Mouse (Mus musculus) neural tube, embryonic 11.5 days (tissue): Measurements from ENCODE around the gene Fam216b. TPM values are rescaled to one million over a fixed set of nuclear protein-coding genes. Genes with fewer than 3 reads are reported as not detected.

Source experiments
- ATAC-seq: fragments of 200-750 bp; cut with Nextera tagmentation; 2 replicates; pipeline ENCODE4 v1.8.0; 2017; ENCODE audit warnings: moderate number of reproducible peaks, mild to moderate bottlenecking, moderate TSS enrichment, moderate library complexity; ENCODE audit not compliant: insufficient read depth, low FRiP score, low TSS enrichment
- DNase-seq: peaks from one replicate; pipeline ENCODE4 v3.0.0-alpha.2; 2015; ENCODE audit warnings: low spot score
- H3K27ac ChIP-seq: fragments of 300-500 bp; sonication (generic); 2 replicates; pipeline ENCODE4 v1.5.1; 2014; ENCODE audit warnings: low read depth, mild to moderate bottlenecking, low read length
- H3K27me3 ChIP-seq: fragments of 300-500 bp; sonication (generic); 2 replicates; pipeline ENCODE4 v1.6.1; 2014; ENCODE audit warnings: mild to moderate bottlenecking, low read length, mixed read lengths; ENCODE audit not compliant: control insufficient read depth, insufficient read depth
- H3K36me3 ChIP-seq: fragments of 300-500 bp; sonication (generic); 2 replicates; pipeline ENCODE4 v1.6.1; 2014; ENCODE audit warnings: mild to moderate bottlenecking, low read length, moderate library complexity, mixed read lengths; ENCODE audit not compliant: control insufficient read depth, insufficient read depth
- H3K4me1 ChIP-seq: fragments of 300-500 bp; sonication (generic); 2 replicates; pipeline ENCODE4 v1.6.1; 2014; ENCODE audit warnings: low read length, mixed read lengths; ENCODE audit not compliant: control insufficient read depth, insufficient read depth
- H3K4me2 ChIP-seq: fragments of 300-500 bp; sonication (generic); 2 replicates; pipeline ENCODE4 v1.6.1; 2014; ENCODE audit warnings: low read depth, mild to moderate bottlenecking, moderate library complexity
- H3K4me3 ChIP-seq: fragments of 300-500 bp; sonication (generic); 2 replicates; pipeline ENCODE4 v1.5.1; 2014; ENCODE audit warnings: low read depth, low read length
- H3K9ac ChIP-seq: fragments of 300-500 bp; sonication (generic); 2 replicates; pipeline ENCODE4 v1.6.1; 2014; ENCODE audit warnings: mild to moderate bottlenecking, low read length
- H3K9me3 ChIP-seq: fragments of 300-500 bp; sonication (generic); 2 replicates; pipeline ENCODE4 v1.6.1; 2016; ENCODE audit warnings: low read length; ENCODE audit not compliant: control insufficient read depth
- whole genome bisulfite sequencing: fragments of 180-500 bp; shearing (Covaris S2); extraction: QIAGEN DNeasy Blood & Tissue Kit; methylation state at CpG from one replicate; pipeline ENCODE4 v1.1.7; 2014; 5-methylcytosine and 5-hydroxymethylcytosine counted together
- polyA plus RNA-seq: library from polyadenylated mRNA; unstranded; fragments of >200 nt; fragmentation: Nextera tagmentation; extraction: Ambion mirVana; gene quantifications from 2 replicates; pipeline ENCODE4 v1.2.1, GENCODE M21; 2014

Fam216b gene
- not detected in 2 replicates for polyA plus RNA-seq

DNA sequence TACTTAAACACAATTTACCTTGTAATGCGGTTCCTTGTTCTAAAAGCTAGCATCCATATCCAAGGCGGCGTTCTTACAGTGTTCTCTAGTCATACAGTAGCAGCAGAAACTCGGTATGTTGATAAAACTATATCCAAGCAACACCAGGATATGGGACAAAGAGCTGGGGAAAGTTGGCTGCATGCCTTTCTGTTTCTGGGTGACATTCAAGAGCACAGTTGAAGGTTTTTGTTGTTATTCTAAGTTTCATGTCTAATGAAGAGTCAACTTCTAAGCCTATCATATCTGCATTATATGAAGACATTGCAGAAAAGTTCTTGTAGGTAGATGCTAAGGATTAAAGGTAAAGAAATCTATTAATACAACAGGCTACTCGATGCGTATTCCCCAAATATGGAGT lies at the start of gene Fam216b:
Fam216b (minus strand) TSS at position 101 of the 400 bp plus-strand sequence.
- H3K4me3 ChIP-seq: no peak within 1 kb of the TSS
- no peaks in the 10 kb centered on the region for H3K4me1 ChIP-seq
- no peaks in the 10 kb centered on the region for H3K36me3 ChIP-seq
- DNase-seq (no peak), ATAC-seq (no peak)
- H3K27ac ChIP-seq: no peak within 1 kb of the TSS
- no peaks in the 10 kb centered on the region for H3K9me3 ChIP-seq
- 90% methylated on average over 6 of the region's 6 CpGs for WGBS
- no peak within 1 kb of the TSS for H3K9ac ChIP-seq
- no peaks in the 10 kb centered on the region for H3K27me3 ChIP-seq
- no peak within 1 kb of the TSS for H3K4me2 ChIP-seq

GRCm38 (mm10) chr14:78132368-78133052 lies 43.7 kb upstream of the Fam216b start:
- Histone ChIP-seq H3K27ac (no peak overlapping the region), H3K4me1 (no peaks in the 10 kb centered on the region), H3K4me3 (no peak overlapping the region), H3K27me3 (no peaks in the 10 kb centered on the region), H3K4me2 (no peak overlapping the region), H3K9ac (no peak overlapping the region), H3K9me3 (no peaks in the 10 kb centered on the region), H3K36me3 (no peaks in the 10 kb centered on the region)
- ATAC-seq (no peak; the same call in 1 of the 2 replicates), DNase-seq (no peak)
- 38% methylated on average over 5 of the region's 5 CpGs for WGBS

GRCm38 (mm10) chr14:78126670-78127069 lies 37.9 kb upstream of the Fam216b start:
- DNase-seq (no peak), ATAC-seq (no peak)
- Histone ChIP-seq H3K9ac (no peak overlapping the region), H3K4me2 (no peak overlapping the region), H3K9me3 (no peaks in the 10 kb centered on the region), H3K4me3 (no peak overlapping the region), H3K4me1 (0 out of 2 replicates have a peak, but pooled peaks cover 2% of the 10 kb centered on the region), H3K27me3 (no peaks in the 10 kb centered on the region), H3K36me3 (no peaks in the 10 kb centered on the region), H3K27ac (no peak overlapping the region)
- 50% methylated on average over 3 of the region's 3 CpGs for WGBS

DNA sequence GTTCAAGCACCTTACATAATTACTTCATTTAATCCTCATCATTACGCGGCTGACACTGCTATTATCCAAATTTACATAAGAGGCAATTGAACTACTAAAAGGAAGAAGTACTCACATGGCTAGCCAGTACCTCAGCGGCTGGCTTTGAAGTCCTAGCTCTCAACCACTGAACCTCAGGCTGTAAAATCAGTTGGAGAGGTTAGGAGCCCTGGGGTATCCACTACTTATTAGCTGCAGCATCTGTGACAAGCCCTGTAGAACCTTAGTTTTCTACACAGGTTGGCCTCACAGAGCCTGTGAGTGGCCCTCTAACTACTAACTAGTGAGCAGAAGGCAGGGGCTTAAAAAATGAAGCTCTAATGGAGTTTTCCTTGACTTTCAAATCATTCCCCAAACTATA lies 31.5 kb upstream of the Fam216b start:
- H3K27ac ChIP-seq: no peak overlapping the region
- WGBS: 17% methylated on average over 3 of the region's 3 CpGs

GRCm38 (mm10) chr14:78119449-78120200 lies 30.8 kb upstream of the Fam216b start:
- Histone ChIP-seq H3K9ac (no peak overlapping the region), H3K4me1 (no peaks in the 10 kb centered on the region; the same call in 1 of the 2 replicates), H3K9me3 (no peaks in the 10 kb centered on the region), H3K4me3 (no peak overlapping the region), H3K27ac (no peak overlapping the region), H3K4me2 (no peak overlapping the region), H3K27me3 (no peaks in the 10 kb centered on the region), H3K36me3 (no peaks in the 10 kb centered on the region)
- DNase-seq: no peak
- 49% methylated on average over 10 of the region's 10 CpGs for WGBS
- ATAC-seq: no peak

More for the DNA sequence above, 31.5 kb upstream of the Fam216b start:
- ATAC-seq: no peak
- peaks cover under 1% of the 10 kb centered on the region; the same call in 1 of the 2 replicates for H3K4me1 ChIP-seq
- DNase-seq: no peak
- no peak overlapping the region for H3K4me3 ChIP-seq
- no peak overlapping the region for H3K4me2 ChIP-seq
- H3K36me3 ChIP-seq: no peaks in the 10 kb centered on the region
- no peaks in the 10 kb centered on the region for H3K27me3 ChIP-seq
- no peaks in the 10 kb centered on the region for H3K9me3 ChIP-seq
- no peak overlapping the region for H3K9ac ChIP-seq

DNA sequence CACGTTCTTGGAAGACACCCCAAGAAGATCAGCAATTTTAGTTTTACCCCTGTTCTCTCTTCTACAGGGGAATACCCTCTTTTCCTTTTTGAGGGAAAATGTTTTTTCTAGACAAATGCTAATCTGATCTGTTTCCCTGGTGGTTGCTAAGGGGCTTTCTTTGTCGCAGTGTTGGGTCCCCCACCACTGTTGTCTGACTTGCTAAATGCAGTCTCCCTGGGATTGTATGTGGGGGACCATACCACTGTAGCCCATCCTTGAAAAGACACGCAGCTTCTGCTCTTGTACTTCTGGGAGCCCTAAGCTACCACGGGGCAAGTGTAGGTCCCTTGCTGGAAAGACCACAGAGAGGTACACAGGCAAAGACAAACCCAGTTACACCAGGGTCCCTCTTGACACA lies 28.9 kb upstream of the Fam216b start:
- Histone ChIP-seq H3K36me3 (no peaks in the 10 kb centered on the region), H3K9me3 (no peaks in the 10 kb centered on the region), H3K4me1 (no peaks in the 10 kb centered on the region; the same call in 1 of the 2 replicates), H3K4me3 (no peak overlapping the region), H3K9ac (no peak overlapping the region), H3K4me2 (no peak overlapping the region), H3K27me3 (no peaks in the 10 kb centered on the region), H3K27ac (no peak overlapping the region)
- ATAC-seq: no peak
- WGBS: 80% methylated on average over 4 of the region's 4 CpGs
- DNase-seq: no peak

- no peak overlapping the region for H3K4me3 ChIP-seq
- ATAC-seq: no peak
- no peak overlapping the region for H3K4me2 ChIP-seq
- H3K9me3 ChIP-seq: no peaks in the 10 kb centered on the region
- H3K27me3 ChIP-seq: no peaks in the 10 kb centered on the region
- WGBS: 68% methylated on average over 2 of the region's 2 CpGs
- DNase-seq: no peak
- no peaks in the 10 kb centered on the region; the same call in 1 of the 2 replicates for H3K4me1 ChIP-seq
- no peaks in the 10 kb centered on the region for H3K36me3 ChIP-seq
- H3K9ac ChIP-seq: no peak overlapping the region
- no peak overlapping the region for H3K27ac ChIP-seq
These were observed 28.5 kb upstream of the Fam216b start for GRCm38 (mm10) chr14:78117268-78117667.

- DNase-seq: no peak
- 91% methylated on average over 3 of the region's 3 CpGs for WGBS
These were observed 23.7 kb upstream of the Fam216b start for GRCm38 (mm10) chr14:78112466-78112865.

More at GRCm38 (mm10) chr14:78112466-78112865, 23.7 kb upstream of the Fam216b start:
- Histone ChIP-seq H3K4me2 (no peak overlapping the region), H3K36me3 (no peaks in the 10 kb centered on the region), H3K9ac (no peak overlapping the region), H3K4me3 (no peak overlapping the region), H3K27me3 (no peaks in the 10 kb centered on the region), H3K27ac (no peak overlapping the region), H3K9me3 (no peaks in the 10 kb centered on the region), H3K4me1 (no peaks in the 10 kb centered on the region)
- no peak for ATAC-seq
